Mouse (Mus musculus): ENCODE data around the gene Sfrp5. TPM values are rescaled to one million over a fixed set of nuclear protein-coding genes. Genes with fewer than 3 reads are reported as not detected.

Sfrp5 gene
- total and polyA plus RNA-seq, 3 experiments = 4.7 to 11.6 (median 5.9) TPM

DNA sequence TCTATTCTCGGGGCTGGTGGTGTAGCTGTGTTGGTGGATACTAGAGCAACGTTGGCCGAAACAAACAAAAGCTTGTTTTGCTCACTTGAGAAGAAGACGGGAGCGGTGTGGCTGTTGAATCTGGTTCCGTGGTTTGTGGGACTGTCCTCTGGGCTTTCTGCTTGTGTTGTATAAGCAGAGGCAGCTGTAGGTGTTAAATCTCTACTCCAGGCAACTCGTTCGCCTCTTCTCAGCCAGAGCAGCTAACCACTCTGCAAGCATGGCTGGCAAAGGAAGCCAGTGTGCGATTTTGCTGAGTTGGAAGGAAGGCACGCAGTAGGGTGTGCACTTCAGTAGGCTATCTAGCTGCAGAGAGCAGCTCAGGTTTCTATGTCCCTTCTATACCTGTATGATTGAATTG lies 24.4 kb upstream of the Sfrp5 start:
- TF ChIP-seq EP300 (IDR thresholded peaks at IDR 0.05; ENCODE audit: insufficient read depth, low read depth, low read length) (no peak), CTCF (IDR thresholded peaks at IDR 0.05) (no peak), POLR2A (IDR thresholded peaks at IDR 0.05; ENCODE audit: insufficient read depth, low read depth, low read length) (no peak)
- no peaks in the 10 kb centered on the region for H3K36me3 ChIP-seq (ENCODE audit: control insufficient read depth, insufficient read depth, low read length)
- DNase-seq = no peak
- H3K4me3 ChIP-seq = no peak overlapping the region
- WGBS = 73% methylated on average over 10 of the region's 10 CpGs
- H3K79me2 ChIP-seq (replicated peaks; ENCODE audit: control insufficient read depth, insufficient read depth, low read length) = no peaks in the 10 kb centered on the region
- no peaks in the 10 kb centered on the region for H3K27me3 ChIP-seq (ENCODE audit: control insufficient read depth, insufficient read depth, low read length)
- H3K9ac ChIP-seq (ENCODE audit: low read depth, low read length) = no peak overlapping the region
- intact Hi-C loops (cut with DNase I) = no loop called here
- no peaks in the 10 kb centered on the region for H3K4me1 ChIP-seq (ENCODE audit: control insufficient read depth, insufficient read depth, low read length)
- no peak overlapping the region for H3K27ac ChIP-seq

- H3K79me2 ChIP-seq (replicated peaks; ENCODE audit: control insufficient read depth, insufficient read depth, low read length) = no peaks in the 10 kb centered on the region
- no peak overlapping the region for H3K9ac ChIP-seq (ENCODE audit: low read depth, low read length)
- no peaks in the 10 kb centered on the region for H3K36me3 ChIP-seq (ENCODE audit: control insufficient read depth, insufficient read depth, low read length)
- no peak overlapping the region for H3K27ac ChIP-seq
- no peak overlapping the region for H3K4me3 ChIP-seq
- H3K27me3 ChIP-seq (ENCODE audit: control insufficient read depth, insufficient read depth, low read length) = no peaks in the 10 kb centered on the region
- intact Hi-C loops (cut with DNase I) = loop anchor here (1.0 kb wide), 1 partner anchor 55 kb away; no protein-coding TSS in a partner anchor
- TF ChIP-seq EP300 (IDR thresholded peaks at IDR 0.05; ENCODE audit: insufficient read depth, low read depth, low read length) (no peak), POLR2A (IDR thresholded peaks at IDR 0.05; ENCODE audit: insufficient read depth, low read depth, low read length) (no peak), CTCF (IDR thresholded peaks at IDR 0.05) (peak; percentile 79)
- DNase-seq = peak in 1 of 2 experiments; percentile 30
- 6% methylated on average over 2 of the region's 2 CpGs for WGBS
- H3K4me1 ChIP-seq (ENCODE audit: control insufficient read depth, insufficient read depth, low read length) = no peaks in the 10 kb centered on the region
These were observed 15.3 kb upstream of the Sfrp5 start for GRCm38 (mm10) chr19:42217374-42217763.

DNA sequence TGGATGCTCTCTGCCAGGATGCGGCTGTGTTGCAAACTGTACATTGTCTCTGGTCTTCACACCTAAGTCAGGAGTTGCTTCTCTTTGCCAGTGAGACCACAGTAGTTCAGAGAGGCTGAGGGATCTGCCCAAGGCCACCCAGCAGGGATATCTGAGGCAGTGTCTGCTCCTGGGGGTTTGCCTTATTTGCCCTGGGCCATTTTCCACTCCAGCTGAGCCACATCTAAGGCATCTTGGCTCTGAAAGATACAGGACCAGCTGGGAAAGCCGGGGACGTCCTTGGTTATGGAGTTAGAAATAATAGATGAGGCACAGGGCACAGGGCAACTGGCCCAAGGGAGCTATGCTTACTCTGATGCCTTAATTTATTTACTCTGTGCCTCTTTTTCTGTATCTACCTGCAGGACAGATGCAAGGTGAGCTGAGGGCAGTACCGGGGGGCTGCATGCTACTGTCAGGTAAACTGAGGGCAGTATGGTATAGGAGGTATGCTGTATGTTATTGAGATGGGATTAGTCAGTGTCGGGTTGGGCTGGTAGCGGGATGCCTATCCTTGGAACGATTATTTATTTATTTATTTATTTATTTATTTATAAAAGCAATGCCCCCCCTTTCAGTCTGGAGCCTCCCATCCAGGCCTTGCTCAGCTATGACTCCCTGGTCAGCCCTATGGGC lies 14.8 kb upstream of the Sfrp5 start:
- 64% methylated on average over 7 of the region's 7 CpGs for WGBS
- Histone ChIP-seq H3K4me1 (ENCODE audit: control insufficient read depth, insufficient read depth, low read length) (no peaks in the 10 kb centered on the region), H3K79me2 (replicated peaks; ENCODE audit: control insufficient read depth, insufficient read depth, low read length) (no peaks in the 10 kb centered on the region), H3K27ac (no peak overlapping the region), H3K4me3 (no peak overlapping the region), H3K36me3 (ENCODE audit: control insufficient read depth, insufficient read depth, low read length) (no peaks in the 10 kb centered on the region), H3K9ac (ENCODE audit: low read depth, low read length) (no peak overlapping the region), H3K27me3 (ENCODE audit: control insufficient read depth, insufficient read depth, low read length) (no peaks in the 10 kb centered on the region)
- no peak for DNase-seq
- TF ChIP-seq CTCF (IDR thresholded peaks at IDR 0.05) = no peak
- no peak for TF ChIP-seq EP300 (IDR thresholded peaks at IDR 0.05; ENCODE audit: insufficient read depth, low read depth, low read length)
- TF ChIP-seq POLR2A (IDR thresholded peaks at IDR 0.05; ENCODE audit: insufficient read depth, low read depth, low read length) = no peak
- intact Hi-C loops (cut with DNase I) = loop anchor here (1.0 kb wide), 1 partner anchor 55 kb away; no protein-coding TSS in a partner anchor

- intact Hi-C loops (cut with DNase I) = no loop called here
- no peak for DNase-seq
- TF ChIP-seq POLR2A (IDR thresholded peaks at IDR 0.05; ENCODE audit: insufficient read depth, low read depth, low read length) (no peak), EP300 (IDR thresholded peaks at IDR 0.05; ENCODE audit: insufficient read depth, low read depth, low read length) (no peak), CTCF (IDR thresholded peaks at IDR 0.05) (no peak)
- H3K4me1 ChIP-seq (ENCODE audit: control insufficient read depth, insufficient read depth, low read length) = no peaks in the 10 kb centered on the region
- no peak overlapping the region for H3K4me3 ChIP-seq
- H3K9ac ChIP-seq (ENCODE audit: low read depth, low read length) = no peak overlapping the region
- H3K79me2 ChIP-seq (replicated peaks; ENCODE audit: control insufficient read depth, insufficient read depth, low read length) = no peaks in the 10 kb centered on the region
- H3K36me3 ChIP-seq (ENCODE audit: control insufficient read depth, insufficient read depth, low read length) = no peaks in the 10 kb centered on the region
- H3K27ac ChIP-seq = no peak overlapping the region
- 70% methylated on average over 2 of the region's 2 CpGs for WGBS
- H3K27me3 ChIP-seq (ENCODE audit: control insufficient read depth, insufficient read depth, low read length) = no peaks in the 10 kb centered on the region
These were observed 12.5 kb upstream of the Sfrp5 start for GRCm38 (mm10) chr19:42214601-42215000.

- no peaks in the 10 kb centered on the region for H3K79me2 ChIP-seq (replicated peaks; ENCODE audit: control insufficient read depth, insufficient read depth, low read length)
- H3K4me1 ChIP-seq (ENCODE audit: control insufficient read depth, insufficient read depth, low read length) = no peaks in the 10 kb centered on the region
- H3K9ac ChIP-seq (ENCODE audit: low read depth, low read length) = no peak overlapping the region
- H3K27me3 ChIP-seq (ENCODE audit: control insufficient read depth, insufficient read depth, low read length) = no peaks in the 10 kb centered on the region
- TF ChIP-seq CTCF (IDR thresholded peaks at IDR 0.05) (no peak), POLR2A (IDR thresholded peaks at IDR 0.05; ENCODE audit: insufficient read depth, low read depth, low read length) (no peak), EP300 (IDR thresholded peaks at IDR 0.05; ENCODE audit: insufficient read depth, low read depth, low read length) (no peak)
- H3K27ac ChIP-seq = no peak overlapping the region
- 10% methylated on average over 8 of the region's 8 CpGs for WGBS
- no peak overlapping the region for H3K4me3 ChIP-seq
- intact Hi-C loops (cut with DNase I) = no loop called here
- H3K36me3 ChIP-seq (ENCODE audit: control insufficient read depth, insufficient read depth, low read length) = no peaks in the 10 kb centered on the region
- DNase-seq = no peak
These were observed 9.9 kb upstream of the Sfrp5 start for GRCm38 (mm10) chr19:42211936-42212335.

GRCm38 (mm10) chr19:42209976-42210375 lies 7.9 kb upstream of the Sfrp5 start:
- no peaks in the 10 kb centered on the region for H3K79me2 ChIP-seq (replicated peaks; ENCODE audit: control insufficient read depth, insufficient read depth, low read length)
- H3K9ac ChIP-seq (ENCODE audit: low read depth, low read length) = no peak overlapping the region
- 59% methylated on average over 6 of the region's 6 CpGs for WGBS

More at GRCm38 (mm10) chr19:42209976-42210375, 7.9 kb upstream of the Sfrp5 start:
- Histone ChIP-seq H3K4me1 (ENCODE audit: control insufficient read depth, insufficient read depth, low read length) (no peaks in the 10 kb centered on the region), H3K27ac (no peak overlapping the region), H3K4me3 (no peak overlapping the region), H3K27me3 (ENCODE audit: control insufficient read depth, insufficient read depth, low read length) (no peaks in the 10 kb centered on the region), H3K36me3 (ENCODE audit: control insufficient read depth, insufficient read depth, low read length) (no peaks in the 10 kb centered on the region)
- intact Hi-C loops (cut with DNase I) = no loop called here
- no peak for DNase-seq
- TF ChIP-seq EP300 (IDR thresholded peaks at IDR 0.05; ENCODE audit: insufficient read depth, low read depth, low read length) = no peak
- TF ChIP-seq POLR2A (IDR thresholded peaks at IDR 0.05; ENCODE audit: insufficient read depth, low read depth, low read length) = no peak
- no peak for TF ChIP-seq CTCF (IDR thresholded peaks at IDR 0.05)
